Comparison of ENCODE assay signal across 28 mouse cellular contexts in genomic region chr10:126940949-126941348, GRCm38 (mm10). TPM values are rescaled to one million over a fixed set of nuclear protein-coding genes. Genes with fewer than 3 reads are reported as not detected.
DNase-seq lines count a peak whose midpoint lies in the region; ATAC-seq and TF ChIP-seq lines count a peak whose summit lies in the region.
"Had no signal": no experiment of that assay in that cellular context is flagged by ENCODE, and none has a peak within 500 bp of the region (broad histone marks: within the 10 kb centered on the region; RNA-seq: fewer than 3 reads in every experiment).

No protein-coding gene starts in this region.

- no peaks in the 10 kb centered on the region; the same call in 1 of the 2 replicates for H3K9me3 ChIP-seq in heart, embryonic 11.5 days (replicated peaks; ENCODE audit: control insufficient read depth, low read length)
- no peaks in the 10 kb centered on the region for H3K9me3 ChIP-seq in heart, embryonic 15.5 days (replicated peaks)
- no peaks in the 10 kb centered on the region for H3K9me3 ChIP-seq in midbrain, postnatal 0 days (ENCODE audit: low read length)
- H3K9me3 ChIP-seq: forebrain, embryonic 15.5 days; intestine, embryonic 15.5 days; stomach, embryonic 15.5 days had no signal

- no peak for ATAC-seq in heart, embryonic 11.5 days (replicated peaks; ENCODE audit: insufficient number of reproducible peaks, low FRiP score, low TSS enrichment)
- peak; percentile 80; the same call in 1 of the 2 replicates for ATAC-seq in heart, embryonic 15.5 days (replicated peaks; ENCODE audit: insufficient number of reproducible peaks, insufficient read depth, low FRiP score, low read depth)
- ATAC-seq in midbrain, postnatal 0 days (ENCODE audit: low FRiP score), result no peak
- ATAC-seq: forebrain, embryonic 15.5 days; hindbrain, embryonic 16.5 days; intestine, embryonic 15.5 days; Patski had no signal

- H3K4me2 ChIP-seq in heart, embryonic 11.5 days, result no peak overlapping the region
- 0 out of 2 replicates have a peak overlapping the region, but pooled peaks have one; percentile 14 for H3K4me2 ChIP-seq in heart, embryonic 15.5 days
- no peak overlapping the region for H3K4me2 ChIP-seq in midbrain, postnatal 0 days (ENCODE audit: low read depth, low read length, poor library complexity, severe bottlenecking)
- H3K4me2 ChIP-seq: embryonic facial prominence, embryonic 12.5 days; forebrain, embryonic 15.5 days; intestine, embryonic 15.5 days; limb, embryonic 13.5 days; liver, embryonic 11.5 days; midbrain, embryonic 12.5 days; neural tube, embryonic 13.5 days; stomach, embryonic 15.5 days had no signal

- intact Hi-C loops in heart, postnatal 36 days (cut with DNase I), result no loop called here

- H3K27ac ChIP-seq in heart, embryonic 11.5 days (ENCODE audit: low read depth, low read length), result peak overlapping the region; percentile 76
- peak overlapping the region; percentile 80 for H3K27ac ChIP-seq in heart, embryonic 15.5 days
- H3K27ac ChIP-seq in cerebellum, adult 2 months (ENCODE audit: insufficient read depth, low read length), result no peak overlapping the region
- no peak overlapping the region for H3K27ac ChIP-seq in midbrain, postnatal 0 days (ENCODE audit: low read depth, low read length)
- H3K27ac ChIP-seq: embryonic facial prominence, embryonic 12.5 days; forebrain, embryonic 15.5 days; intestine, embryonic 15.5 days; limb, embryonic 13.5 days; midbrain, embryonic 12.5 days; neural tube, embryonic 13.5 days; stomach, embryonic 15.5 days had no signal

- H3K9ac ChIP-seq in heart, embryonic 11.5 days (ENCODE audit: low read depth, low read length), result no peak overlapping the region
- 0 out of 2 replicates have a peak overlapping the region, but pooled peaks have one; percentile 23 for H3K9ac ChIP-seq in heart, embryonic 15.5 days
- no peak overlapping the region for H3K9ac ChIP-seq in midbrain, postnatal 0 days (replicated peaks; ENCODE audit: low read length, poor library complexity, severe bottlenecking)
- H3K9ac ChIP-seq: embryonic facial prominence, embryonic 12.5 days; forebrain, embryonic 15.5 days; intestine, embryonic 15.5 days; limb, embryonic 13.5 days; midbrain, embryonic 12.5 days; neural tube, embryonic 13.5 days; stomach, embryonic 15.5 days had no signal

- H3K4me3 ChIP-seq in heart, embryonic 11.5 days (ENCODE audit: low read depth, low read length), result no peak overlapping the region
- no peak overlapping the region for H3K4me3 ChIP-seq in heart, embryonic 15.5 days
- no peak overlapping the region for H3K4me3 ChIP-seq in cerebellum, adult 2 months (replicated peaks; ENCODE audit: insufficient read depth, low read depth, low read length)
- no peak overlapping the region for H3K4me3 ChIP-seq in midbrain, postnatal 0 days (ENCODE audit: low read depth, low read length)
- H3K4me3 ChIP-seq: embryonic facial prominence, embryonic 12.5 days; forebrain, embryonic 15.5 days; intestine, embryonic 15.5 days; limb, embryonic 13.5 days; megakaryocyte, embryonic 14.5 days; midbrain, embryonic 12.5 days; neural tube, embryonic 13.5 days; stomach, embryonic 15.5 days had no signal

- TF ChIP-seq CTCF in cerebellum, adult 2 months (IDR thresholded peaks at IDR 0.05; ENCODE audit: borderline replicate concordance, insufficient read depth, low read depth, low read length), result no peak
- TF ChIP-seq CTCF in midbrain, postnatal 0 days (IDR thresholded peaks at IDR 0.05), result no peak

- peak; percentile 94 for DNase-seq in heart, adult 11 months
- no peak for DNase-seq in heart, postnatal 36 days
- DNase-seq in skeletal muscle tissue, adult 2 months (ENCODE audit: low read depth, low spot score), result peak; percentile 71
- DNase-seq in cerebellum, adult 2 months, result no peak
- no peak for DNase-seq in midbrain, postnatal 0 days (ENCODE audit: low spot score)
- DNase-seq: adrenal gland, postnatal 14 days; cerebellum, adult 11 months; cerebellum, adult 9-11 months; embryo, embryonic 11 days; gastrocnemius, postnatal 14 days; kidney, adult 2 months; kidney, postnatal 36 days; lung, postnatal 4 days; thymus, postnatal 14 days had no signal

- TF ChIP-seq POLR2A in cerebellum, adult 2 months (IDR thresholded peaks at IDR 0.05; ENCODE audit: borderline replicate concordance, insufficient read depth, low read length), result no peak

- 42% methylated on average over 7 of the region's 7 CpGs for WGBS in heart, embryonic 11.5 days (ENCODE audit: insufficient replicate concordance)
- WGBS in heart, embryonic 15.5 days, result 38% methylated on average over 7 of the region's 7 CpGs
- 80% methylated on average over 7 of the region's 7 CpGs for WGBS in cerebellum, adult 2 months
- WGBS in midbrain, postnatal 0 days, result 79% methylated on average over 7 of the region's 7 CpGs

- peaks cover 12% of the 10 kb centered on the region; the same call in 1 of the 2 replicates for H3K4me1 ChIP-seq in heart, embryonic 11.5 days (ENCODE audit: control insufficient read depth, insufficient read depth, low read length)
- H3K4me1 ChIP-seq in heart, embryonic 15.5 days (replicated peaks), result peaks cover 20% of the 10 kb centered on the region
- H3K4me1 ChIP-seq in cerebellum, adult 2 months (ENCODE audit: control insufficient read depth, insufficient read depth, low read length), result peaks cover 2% of the 10 kb centered on the region; the same call in 1 of the 2 replicates
- H3K4me1 ChIP-seq in midbrain, postnatal 0 days (ENCODE audit: insufficient read depth, low read length), result no peaks in the 10 kb centered on the region
- H3K4me1 ChIP-seq: midbrain, embryonic 12.5 days; neural tube, embryonic 13.5 days had no signal

- H3K27me3 ChIP-seq in heart, embryonic 11.5 days (ENCODE audit: control insufficient read depth, insufficient read depth, low read length), result no peaks in the 10 kb centered on the region
- no peaks in the 10 kb centered on the region for H3K27me3 ChIP-seq in heart, embryonic 15.5 days
- no peaks in the 10 kb centered on the region for H3K27me3 ChIP-seq in cerebellum, adult 2 months (ENCODE audit: control insufficient read depth, insufficient read depth, low read length)
- H3K27me3 ChIP-seq in midbrain, postnatal 0 days (ENCODE audit: insufficient read depth, low read length), result no peaks in the 10 kb centered on the region
- H3K27me3 ChIP-seq: embryonic facial prominence, embryonic 12.5 days; forebrain, embryonic 15.5 days; intestine, embryonic 15.5 days; limb, embryonic 13.5 days; midbrain, embryonic 12.5 days; Patski; stomach, embryonic 15.5 days had no signal

- H3K36me3 ChIP-seq in heart, embryonic 11.5 days (ENCODE audit: control insufficient read depth, insufficient read depth, low read length), result no peaks in the 10 kb centered on the region
- H3K36me3 ChIP-seq in heart, embryonic 15.5 days, result no peaks in the 10 kb centered on the region
- H3K36me3 ChIP-seq in midbrain, postnatal 0 days (ENCODE audit: insufficient read depth, low read length), result no peaks in the 10 kb centered on the region
- H3K36me3 ChIP-seq: embryonic facial prominence, embryonic 12.5 days; forebrain, embryonic 15.5 days; intestine, embryonic 15.5 days; limb, embryonic 13.5 days; midbrain, embryonic 12.5 days; neural tube, embryonic 13.5 days; stomach, embryonic 15.5 days had no signal

RNA-seq across cellular contexts. Expression of gene Ctdsp2, which starts 37.6 kb away (rescaled TPM):
- 100 to 1,000 TPM; 131 to 136 TPM for total RNA-seq in heart, postnatal 36 days (2021)
- polyA plus RNA-seq in heart, embryonic 11.5 days (2014; fragmentation: Nextera tagmentation; extraction: Ambion mirVana), result 47.3 and 47.6 TPM in 2 replicates
- polyA plus RNA-seq in heart, embryonic 15.5 days (2015; fragmentation: Nextera tagmentation; extraction: Ambion mirVana), result 35.0 and 47.8 TPM in 2 replicates
- polyA plus RNA-seq in cerebellum, adult 2 months (2012; rRNA removed), result 96.2 and 101 TPM in 2 replicates
- total RNA-seq in midbrain, postnatal 0 days (2014; rRNA removed), result 50.1 and 54.6 TPM in 2 replicates
- polyA plus RNA-seq in midbrain, postnatal 0 days (2015; fragmentation: Nextera tagmentation; extraction: Ambion mirVana), result 10.2 and 11.2 TPM in 2 replicates

RNA-seq across cellular contexts. Expression of gene Atp23, which starts 39.8 kb away (rescaled TPM):
- total RNA-seq in heart, postnatal 36 days (2021), result 1 to 10 TPM; 3.6 to 4.4 TPM
- 9.4 and 11.7 TPM in 2 replicates for polyA plus RNA-seq in heart, embryonic 11.5 days (2014; fragmentation: Nextera tagmentation; extraction: Ambion mirVana)
- polyA plus RNA-seq in heart, embryonic 15.5 days (2015; fragmentation: Nextera tagmentation; extraction: Ambion mirVana), result 9.1 and 9.8 TPM in 2 replicates
- 10.2 and 10.4 TPM in 2 replicates for polyA plus RNA-seq in cerebellum, adult 2 months (2012; rRNA removed)
- total RNA-seq in midbrain, postnatal 0 days (2014; rRNA removed), result 13.2 and 17.4 TPM in 2 replicates
- 18.4 and 19.1 TPM in 2 replicates for polyA plus RNA-seq in midbrain, postnatal 0 days (2015; fragmentation: Nextera tagmentation; extraction: Ambion mirVana)

RNA-seq across cellular contexts. Expression of gene Avil, which starts 59.6 kb away (rescaled TPM):
- total RNA-seq in heart, postnatal 36 days (2021), result under 1 TPM; 0.35 to 0.80 TPM
- 0.13 and 0.34 TPM in 2 replicates for polyA plus RNA-seq in heart, embryonic 11.5 days (2014; fragmentation: Nextera tagmentation; extraction: Ambion mirVana)
- 0.23 and 0.55 TPM in 2 replicates for polyA plus RNA-seq in heart, embryonic 15.5 days (2015; fragmentation: Nextera tagmentation; extraction: Ambion mirVana)
- polyA plus RNA-seq in cerebellum, adult 2 months (2012; rRNA removed), result 0.33 and 0.54 TPM in 2 replicates
- 0.90 and 2.0 TPM in 2 replicates for total RNA-seq in midbrain, postnatal 0 days (2014; rRNA removed)
- polyA plus RNA-seq in midbrain, postnatal 0 days (2015; fragmentation: Nextera tagmentation; extraction: Ambion mirVana), result 1.2 and 1.3 TPM in 2 replicates
- polyA plus RNA-seq: liver, embryonic 16.5 days had no signal

Comparison
In these comparisons a context has a peak if more than half of its experiments do, and no peak if none do; other contexts are left out.
1. DNase-seq: peak in heart, adult 11 months (single experiment) and skeletal muscle tissue, adult 2 months (single experiment); none in heart, postnatal 36 days (0 of 2), cerebellum, adult 2 months (0 of 2) and midbrain, postnatal 0 days (single experiment).
2. H3K27ac ChIP-seq: peak in heart, embryonic 11.5 days (single experiment) and heart, embryonic 15.5 days (single experiment); none in cerebellum, adult 2 months (single experiment) and midbrain, postnatal 0 days (single experiment).